Mouse (Mus musculus) stomach, embryonic 14.5 days (tissue): ENCODE measurements around the gene Scgb3a1. TPM values are rescaled to one million over a fixed set of nuclear protein-coding genes. Genes with fewer than 3 reads are reported as not detected.

Experiments
- ATAC-seq: fragments of 200-750 bp; cut with Nextera tagmentation; 2 replicates; pipeline ENCODE4 v1.8.0; 2017; ENCODE audit warnings: low read depth, moderate TSS enrichment; ENCODE audit not compliant: insufficient number of reproducible peaks, insufficient read depth, low FRiP score
- H3K27ac ChIP-seq: fragments of 300-500 bp; sonication (generic); 2 replicates; pipeline ENCODE4 v1.5.1; 2014; ENCODE audit warnings: mild to moderate bottlenecking, low read length, moderate library complexity, mixed read lengths
- H3K27me3 ChIP-seq: fragments of 300-500 bp; sonication (generic); 2 replicates; pipeline ENCODE4 v1.6.1; 2014; ENCODE audit warnings: low read length, control low read depth, mixed read lengths; ENCODE audit not compliant: control insufficient read depth, insufficient read depth
- H3K36me3 ChIP-seq: fragments of 300-500 bp; sonication (generic); 2 replicates; pipeline ENCODE4 v1.6.1; 2014; ENCODE audit warnings: mild to moderate bottlenecking, control low read depth, low read length, moderate library complexity, mixed read lengths; ENCODE audit not compliant: control insufficient read depth, insufficient read depth
- H3K4me1 ChIP-seq: fragments of 300-500 bp; sonication (generic); 2 replicates; pipeline ENCODE4 v1.6.1; 2014; ENCODE audit warnings: low read length, control low read depth, mixed read lengths; ENCODE audit not compliant: control insufficient read depth, insufficient read depth
- H3K4me2 ChIP-seq: fragments of 300-500 bp; sonication (generic); replicated peaks from 2 replicates; pipeline ENCODE4 v1.6.1; 2014; ENCODE audit warnings: low read depth, low read length, control low read depth
- H3K4me3 ChIP-seq: fragments of 300-500 bp; sonication (generic); 2 replicates; pipeline ENCODE4 v1.5.1; 2014; ENCODE audit warnings: low read depth, low read length, control low read depth
- H3K9ac ChIP-seq: fragments of 300-500 bp; sonication (generic); replicated peaks from 2 replicates; pipeline ENCODE4 v1.6.1; 2014; ENCODE audit warnings: low read depth, mild to moderate bottlenecking, control low read depth, low read length, moderate library complexity, mixed read lengths
- H3K9me3 ChIP-seq: fragments of 300-500 bp; sonication (generic); 2 replicates; pipeline ENCODE4 v1.6.1; 2016; ENCODE audit warnings: low read depth, low read length, control low read depth; ENCODE audit not compliant: control insufficient read depth
- WGBS: fragments of 180-500 bp; shearing (Covaris S2); extraction: QIAGEN DNeasy Blood & Tissue Kit; methylation state at CpG from one replicate; pipeline ENCODE4 v1.1.7; 2014; 5-methylcytosine and 5-hydroxymethylcytosine counted together
- polyA plus RNA-seq: library from polyadenylated mRNA; unstranded; fragments of >200 nt; fragmentation: Nextera tagmentation; extraction: Ambion mirVana; gene quantifications from 2 replicates; pipeline ENCODE4 v1.2.1, GENCODE M21; 2014

Scgb3a1 gene
- polyA plus RNA-seq, 1 experiment from 2014 or later, result not detected

GRCm38 (mm10) chr11:49632256-49632655 is 31.2 kb upstream of the Scgb3a1 start:
- peaks cover 29% of the 10 kb centered on the region for H3K27me3 ChIP-seq
- WGBS, result 75% methylated on average over 2 of the region's 2 CpGs
- no peaks in the 10 kb centered on the region for H3K36me3 ChIP-seq
- H3K9ac ChIP-seq, result no peak overlapping the region
- H3K4me1 ChIP-seq, result 0 out of 2 replicates have a peak, but pooled peaks cover 6% of the 10 kb centered on the region
- no peak overlapping the region for H3K27ac ChIP-seq
- no peaks in the 10 kb centered on the region for H3K9me3 ChIP-seq
- no peak for ATAC-seq
- H3K4me3 ChIP-seq, result no peak overlapping the region
- no peak overlapping the region for H3K4me2 ChIP-seq

GRCm38 (mm10) chr11:49634101-49634500 is 29.3 kb upstream of the Scgb3a1 start:
- peaks cover 29% of the 10 kb centered on the region for H3K27me3 ChIP-seq
- WGBS, result 13% methylated on average over 22 of the region's 22 CpGs
- no peak overlapping the region for H3K27ac ChIP-seq
- no peaks in the 10 kb centered on the region for H3K36me3 ChIP-seq
- H3K4me3 ChIP-seq, result peak overlapping the region; percentile 8; the same call in 1 of the 2 replicates
- H3K4me1 ChIP-seq, result 0 out of 2 replicates have a peak, but pooled peaks cover 6% of the 10 kb centered on the region
- peak; percentile 25; the same call in 1 of the 2 replicates for ATAC-seq
- peak overlapping the region; percentile 29 for H3K4me2 ChIP-seq
- H3K9me3 ChIP-seq, result no peaks in the 10 kb centered on the region
- H3K9ac ChIP-seq, result no peak overlapping the region

DNA sequence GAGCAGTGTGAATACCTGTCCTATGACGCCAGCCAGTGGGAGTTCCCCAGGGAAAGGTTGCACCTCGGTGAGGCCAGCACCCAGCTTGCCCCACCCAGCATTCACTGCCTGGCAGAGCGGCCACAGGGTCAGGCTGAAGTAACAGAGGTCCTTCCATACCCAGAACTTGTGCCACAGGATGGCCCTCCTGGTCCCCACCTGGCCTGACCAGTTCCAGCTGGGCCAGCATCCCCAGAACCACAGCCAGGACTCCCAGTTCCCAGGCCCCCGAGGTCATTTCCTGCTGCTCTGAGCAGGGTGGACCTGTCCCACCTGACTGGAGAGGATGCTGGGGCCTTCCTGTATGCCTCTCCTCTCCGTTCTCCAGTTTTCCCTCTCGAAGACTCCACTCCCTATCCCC is 27.7 kb upstream of the Scgb3a1 start:
- no peaks in the 10 kb centered on the region for H3K36me3 ChIP-seq
- H3K9ac ChIP-seq, result no peak overlapping the region
- no peak overlapping the region for H3K4me3 ChIP-seq
- ATAC-seq, result no peak
- 73% methylated on average over 6 of the region's 6 CpGs for WGBS
- H3K27me3 ChIP-seq, result peaks cover 29% of the 10 kb centered on the region
- H3K27ac ChIP-seq, result no peak overlapping the region
- H3K9me3 ChIP-seq, result no peaks in the 10 kb centered on the region
- H3K4me1 ChIP-seq, result 0 out of 2 replicates have a peak, but pooled peaks cover 6% of the 10 kb centered on the region
- H3K4me2 ChIP-seq, result no peak overlapping the region

DNA sequence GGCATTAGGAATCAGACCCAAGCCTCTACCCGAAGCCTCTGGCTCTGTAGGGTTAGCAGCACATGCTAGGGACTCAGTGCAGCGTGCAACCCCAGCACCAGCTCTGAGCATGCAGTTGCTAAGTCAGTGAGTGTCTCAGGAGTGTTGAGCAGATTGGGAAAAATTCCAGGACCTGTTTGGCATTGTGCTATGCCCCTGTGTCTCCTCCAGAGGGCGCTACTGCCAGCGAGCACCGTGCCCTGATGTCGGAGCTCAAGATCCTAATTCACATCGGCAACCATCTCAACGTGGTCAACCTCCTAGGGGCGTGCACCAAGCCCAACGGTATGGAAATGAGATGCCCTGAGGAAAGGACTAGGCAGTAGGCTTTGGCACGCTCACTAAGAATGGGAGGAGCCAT is 27.0 kb upstream of the Scgb3a1 start:
- Histone ChIP-seq H3K36me3 (no peaks in the 10 kb centered on the region), H3K4me2 (no peak overlapping the region), H3K27ac (no peak overlapping the region), H3K9me3 (no peaks in the 10 kb centered on the region), H3K27me3 (peaks cover 29% of the 10 kb centered on the region), H3K4me1 (0 out of 2 replicates have a peak, but pooled peaks cover 6% of the 10 kb centered on the region), H3K4me3 (no peak overlapping the region), H3K9ac (no peak overlapping the region)
- ATAC-seq, result no peak
- 7% methylated on average over 11 of the region's 11 CpGs for WGBS

- WGBS, result 58% methylated on average over 8 of the region's 8 CpGs
- no peaks in the 10 kb centered on the region for H3K27me3 ChIP-seq
- H3K4me1 ChIP-seq, result 0 out of 2 replicates have a peak, but pooled peaks cover under 1% of the 10 kb centered on the region
- H3K9me3 ChIP-seq, result no peaks in the 10 kb centered on the region
- ATAC-seq, result no peak
- no peak overlapping the region for H3K27ac ChIP-seq
- H3K36me3 ChIP-seq, result no peaks in the 10 kb centered on the region
- H3K4me2 ChIP-seq, result no peak overlapping the region
- no peak overlapping the region for H3K9ac ChIP-seq
- no peak overlapping the region for H3K4me3 ChIP-seq
These were observed 17.7 kb upstream of the Scgb3a1 start for GRCm38 (mm10) chr11:49645677-49646076.

DNA sequence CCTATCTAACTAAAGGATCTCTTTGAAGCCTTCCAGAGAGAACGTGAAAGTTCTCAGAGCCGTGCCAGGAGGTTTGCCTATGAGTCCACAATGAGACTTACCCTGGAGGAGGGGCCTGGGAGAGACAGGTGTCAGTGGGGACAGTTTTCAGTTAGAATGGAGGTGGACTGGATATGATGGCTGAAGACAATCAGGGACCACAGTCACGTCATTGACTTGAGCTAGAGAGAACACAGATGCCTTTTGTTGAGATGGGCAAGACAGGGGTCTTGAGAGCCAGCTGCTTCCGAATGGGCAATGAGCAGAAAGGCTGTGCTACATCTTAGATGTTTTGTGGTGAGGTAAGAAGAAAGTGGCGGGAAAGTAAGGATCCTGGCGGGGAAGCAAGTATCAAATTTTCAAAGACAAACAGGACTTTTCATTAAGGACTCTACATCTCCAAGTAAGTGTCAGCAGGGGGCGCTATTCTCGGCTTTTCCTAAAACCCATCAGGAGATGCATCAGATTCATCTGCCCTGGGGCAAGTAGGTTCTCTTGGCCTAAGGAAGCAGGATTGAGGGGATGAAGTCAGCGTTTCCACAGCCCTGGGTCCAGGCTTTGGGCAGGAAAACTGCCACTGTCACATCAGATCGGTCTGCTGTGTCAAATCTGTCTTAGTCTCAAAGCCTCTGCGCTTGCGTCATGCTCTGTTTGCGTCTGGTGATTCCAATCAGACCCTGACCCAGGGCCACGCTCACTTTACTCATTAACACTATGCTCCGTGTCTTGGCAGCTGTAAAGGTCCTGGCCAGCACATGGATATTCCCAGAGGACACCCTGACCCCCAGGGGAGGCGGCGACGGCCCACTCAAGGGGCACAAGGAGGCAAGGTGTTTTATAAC is 13.1 kb upstream of the Scgb3a1 start:
- Histone ChIP-seq H3K27me3 (no peaks in the 10 kb centered on the region), H3K9me3 (no peaks in the 10 kb centered on the region), H3K4me3 (no peak overlapping the region), H3K4me1 (peaks cover 2% of the 10 kb centered on the region; the same call in 1 of the 2 replicates), H3K36me3 (no peaks in the 10 kb centered on the region), H3K4me2 (no peak overlapping the region), H3K27ac (no peak overlapping the region), H3K9ac (no peak overlapping the region)
- 52% methylated on average over 18 of the region's 18 CpGs for WGBS
- ATAC-seq, result no peak

- peaks cover 2% of the 10 kb centered on the region; the same call in 1 of the 2 replicates for H3K4me1 ChIP-seq
- WGBS, result 62% methylated on average over 16 of the region's 16 CpGs
- H3K36me3 ChIP-seq, result no peaks in the 10 kb centered on the region
- no peaks in the 10 kb centered on the region for H3K27me3 ChIP-seq
- H3K9me3 ChIP-seq, result no peaks in the 10 kb centered on the region
- no peak for ATAC-seq
- H3K9ac ChIP-seq, result no peak overlapping the region
- H3K4me3 ChIP-seq, result no peak overlapping the region
- H3K27ac ChIP-seq, result no peak overlapping the region
- H3K4me2 ChIP-seq, result no peak overlapping the region
These were observed 12.2 kb upstream of the Scgb3a1 start for GRCm38 (mm10) chr11:49650994-49651761.

- Histone ChIP-seq H3K4me3 (no peak overlapping the region), H3K4me2 (no peak overlapping the region), H3K9me3 (no peaks in the 10 kb centered on the region), H3K27ac (no peak overlapping the region), H3K4me1 (peaks cover 2% of the 10 kb centered on the region; the same call in 1 of the 2 replicates), H3K36me3 (no peaks in the 10 kb centered on the region), H3K9ac (no peak overlapping the region), H3K27me3 (no peaks in the 10 kb centered on the region)
- 80% methylated on average over 10 of the region's 10 CpGs for WGBS
- ATAC-seq, result no peak
These were observed 11.6 kb upstream of the Scgb3a1 start for GRCm38 (mm10) chr11:49651762-49652322.
